Mouse (Mus musculus) hindbrain, embryonic 15.5 days (tissue): Measurements from ENCODE around the gene BC030867. TPM values are rescaled to one million over a fixed set of nuclear protein-coding genes. Genes with fewer than 3 reads are reported as not detected.
A peak's percentile ranks its signal among the peaks of the same experiment; 100 is the strongest.

Experiments used
- ATAC-seq: fragments of 200-750 bp; cut with Nextera tagmentation; 2 replicates; pipeline ENCODE4 v1.8.0; 2017; ENCODE audit warnings: low read depth, moderate number of reproducible peaks, moderate TSS enrichment; ENCODE audit not compliant: low FRiP score
- H3K27ac ChIP-seq: fragments of 300-500 bp; sonication (generic); replicated peaks from 2 replicates; pipeline ENCODE4 v1.5.1; 2015; ENCODE audit warnings: mild to moderate bottlenecking, inconsistent platforms
- H3K27me3 ChIP-seq: fragments of 300-500 bp; sonication (generic); 2 replicates; pipeline ENCODE4 v1.6.1; 2015; ENCODE audit warnings: control low read depth, inconsistent platforms
- H3K36me3 ChIP-seq: fragments of 300-500 bp; sonication (generic); 2 replicates; pipeline ENCODE4 v1.6.1; 2015; ENCODE audit warnings: control low read depth, inconsistent platforms
- H3K4me1 ChIP-seq: fragments of 300-500 bp; sonication (generic); replicated peaks from 2 replicates; pipeline ENCODE4 v1.6.1; 2015; ENCODE audit warnings: control low read depth, inconsistent platforms
- H3K4me2 ChIP-seq: fragments of 300-500 bp; sonication (generic); 2 replicates; pipeline ENCODE4 v1.6.1; 2015; ENCODE audit warnings: moderate library complexity, mild to moderate bottlenecking, inconsistent platforms
- H3K4me3 ChIP-seq: fragments of 300-500 bp; sonication (generic); 2 replicates; pipeline ENCODE4 v1.5.1; 2015; ENCODE audit warnings: mild to moderate bottlenecking, inconsistent platforms
- H3K9ac ChIP-seq: fragments of 300-500 bp; sonication (generic); 2 replicates; pipeline ENCODE4 v1.6.1; 2015; ENCODE audit warnings: inconsistent platforms
- H3K9me3 ChIP-seq: fragments of 300-500 bp; sonication (generic); 2 replicates; pipeline ENCODE4 v1.6.1; 2016; ENCODE audit warnings: control low read depth, inconsistent platforms
- WGBS: fragments of 180-500 bp; shearing (Covaris S2); methylation state at CpG from one replicate; pipeline ENCODE4 v1.1.7; 2015; 5-methylcytosine and 5-hydroxymethylcytosine counted together
- polyA plus RNA-seq: library from polyadenylated mRNA; unstranded; fragments of >200 nt; fragmentation: Nextera tagmentation; extraction: Ambion mirVana; gene quantifications from 2 replicates; pipeline ENCODE4 v1.2.1, GENCODE M21; 2015

The BC030867 gene
- polyA plus RNA-seq = 3.3 and 3.4 TPM in 2 replicates

DNA sequence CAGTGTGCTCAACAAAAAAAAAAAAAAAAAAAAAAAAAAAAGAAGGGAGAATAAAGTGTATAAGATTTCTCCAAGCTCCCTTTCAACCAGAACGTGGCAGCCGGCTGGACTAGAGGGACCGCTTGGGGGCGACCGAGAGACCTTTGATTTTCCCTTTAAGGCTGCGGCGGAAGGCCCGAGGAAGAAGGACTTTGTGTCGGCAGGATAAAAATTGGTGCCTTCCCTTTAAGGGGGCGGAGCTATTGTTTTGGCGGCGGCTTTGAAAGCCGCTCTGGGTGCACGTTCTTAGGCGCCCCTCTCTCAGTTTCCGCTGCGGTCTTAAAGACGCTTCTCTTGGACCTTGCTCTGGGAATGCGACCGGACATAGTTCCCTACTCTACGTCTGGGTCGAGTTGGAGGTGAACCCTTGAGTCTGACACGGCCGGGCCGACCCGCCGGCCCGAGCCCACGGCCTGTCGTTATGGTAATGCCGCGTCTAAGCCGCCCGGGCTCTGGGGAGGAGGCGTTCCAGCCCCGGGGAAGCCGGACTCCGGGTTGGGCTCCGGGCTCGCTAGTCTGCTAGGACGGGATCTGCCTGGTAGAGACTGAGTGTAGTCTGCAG, at the start of gene BC030867:
Gene BC030867, plus strand, starts transcription at position 253 of the 601 bp plus-strand sequence.
- peak; percentile 54; the same call in 1 of the 2 replicates for ATAC-seq
- no peaks in the 10 kb centered on the region for H3K27me3 ChIP-seq
- 0% methylated on average over 41 of the region's 41 CpGs for WGBS
- peaks cover 24% of the 10 kb centered on the region for H3K4me1 ChIP-seq
- peak within 1 kb of the TSS; percentile 86 for H3K4me2 ChIP-seq
- H3K4me3 ChIP-seq = peak within 1 kb of the TSS; percentile 45
- H3K27ac ChIP-seq = no peak within 1 kb of the TSS
- H3K36me3 ChIP-seq = no peaks in the 10 kb centered on the region
- no peaks in the 10 kb centered on the region for H3K9me3 ChIP-seq
- H3K9ac ChIP-seq = peak within 1 kb of the TSS; percentile 32

DNA sequence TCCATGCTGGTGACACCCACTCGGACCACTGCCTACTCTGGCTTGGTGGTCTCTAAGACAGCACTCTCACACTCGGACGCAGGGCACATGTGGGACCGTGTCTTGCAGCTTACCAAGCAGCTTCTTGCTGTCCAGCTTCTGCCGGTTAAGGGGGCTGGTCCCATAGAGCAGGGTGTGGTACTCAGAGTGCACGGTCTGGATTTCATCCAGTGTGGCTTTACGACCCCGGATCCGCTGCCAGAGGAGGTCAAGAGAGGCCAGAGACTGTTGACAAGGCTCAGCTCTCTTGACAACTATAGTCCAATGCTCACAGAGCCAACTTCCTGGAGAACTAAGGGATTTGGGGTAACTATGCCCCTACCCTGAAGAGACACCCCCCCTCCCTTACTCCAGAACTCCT, 48.8 kb upstream of the BC030867 start:
- no peak overlapping the region for H3K9ac ChIP-seq
- no peak overlapping the region for H3K4me3 ChIP-seq
- ATAC-seq = no peak
- H3K4me2 ChIP-seq = no peak overlapping the region
- H3K9me3 ChIP-seq = no peaks in the 10 kb centered on the region
- H3K27me3 ChIP-seq = no peaks in the 10 kb centered on the region
- WGBS = 87% methylated on average over 9 of the region's 9 CpGs
- no peaks in the 10 kb centered on the region for H3K4me1 ChIP-seq
- H3K27ac ChIP-seq = no peak overlapping the region
- H3K36me3 ChIP-seq = peaks cover 73% of the 10 kb centered on the region

DNA sequence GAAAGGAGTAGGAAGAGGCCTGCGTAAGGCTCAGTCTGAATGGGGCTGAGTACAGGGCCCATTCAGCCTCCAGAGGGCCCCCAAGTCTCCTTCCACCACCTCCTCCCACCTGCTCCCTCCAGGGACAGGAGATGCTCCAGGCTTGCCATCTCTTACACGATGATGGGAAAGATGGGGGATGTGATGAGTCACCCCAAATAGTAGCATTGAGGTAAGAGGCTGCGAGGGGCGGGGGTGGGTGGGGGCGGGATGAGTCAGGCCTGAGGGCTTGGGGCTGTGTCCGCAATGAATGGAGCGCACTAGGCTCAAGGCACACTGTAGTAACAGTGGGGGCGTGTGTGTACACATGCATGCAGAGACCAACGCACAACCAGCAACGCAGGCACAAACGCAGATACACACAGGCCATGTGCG, 47.3 kb upstream of the BC030867 start:
- H3K9ac ChIP-seq = no peak overlapping the region
- 76% methylated on average over 12 of the region's 12 CpGs for WGBS
- no peak overlapping the region for H3K27ac ChIP-seq
- no peak overlapping the region for H3K4me2 ChIP-seq
- no peak for ATAC-seq
- H3K4me3 ChIP-seq = no peak overlapping the region
- no peaks in the 10 kb centered on the region for H3K27me3 ChIP-seq
- peaks cover 66% of the 10 kb centered on the region for H3K36me3 ChIP-seq
- no peaks in the 10 kb centered on the region for H3K4me1 ChIP-seq
- no peaks in the 10 kb centered on the region for H3K9me3 ChIP-seq

DNA sequence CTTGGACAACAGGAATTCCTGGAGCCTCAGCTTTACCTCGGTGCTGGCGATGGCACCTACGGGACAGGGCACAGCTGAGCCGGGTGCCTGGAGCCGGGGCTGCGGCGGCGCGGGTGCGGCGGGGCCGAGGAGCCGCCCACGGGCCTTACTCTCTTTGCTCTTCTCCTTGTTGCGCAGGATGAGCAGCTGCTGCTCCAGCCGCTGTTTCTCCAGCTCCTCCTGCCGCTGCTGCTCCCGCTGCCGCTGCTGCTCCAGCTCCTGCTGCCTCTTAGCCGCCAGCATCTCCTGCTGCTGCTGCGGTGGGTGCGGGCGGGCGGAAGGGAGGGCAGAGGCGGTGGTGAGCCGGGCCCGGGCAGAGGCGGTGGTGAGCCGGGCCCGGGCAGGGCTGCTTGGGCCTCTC, 42.2 kb upstream of the BC030867 start:
- Histone ChIP-seq H3K4me3 (no peak overlapping the region), H3K4me2 (no peak overlapping the region), H3K36me3 (peaks cover 31% of the 10 kb centered on the region), H3K9ac (no peak overlapping the region), H3K9me3 (no peaks in the 10 kb centered on the region), H3K27me3 (no peaks in the 10 kb centered on the region), H3K27ac (no peak overlapping the region), H3K4me1 (peaks cover 36% of the 10 kb centered on the region)
- 66% methylated on average over 20 of the region's 30 CpGs for WGBS
- no peak for ATAC-seq

DNA sequence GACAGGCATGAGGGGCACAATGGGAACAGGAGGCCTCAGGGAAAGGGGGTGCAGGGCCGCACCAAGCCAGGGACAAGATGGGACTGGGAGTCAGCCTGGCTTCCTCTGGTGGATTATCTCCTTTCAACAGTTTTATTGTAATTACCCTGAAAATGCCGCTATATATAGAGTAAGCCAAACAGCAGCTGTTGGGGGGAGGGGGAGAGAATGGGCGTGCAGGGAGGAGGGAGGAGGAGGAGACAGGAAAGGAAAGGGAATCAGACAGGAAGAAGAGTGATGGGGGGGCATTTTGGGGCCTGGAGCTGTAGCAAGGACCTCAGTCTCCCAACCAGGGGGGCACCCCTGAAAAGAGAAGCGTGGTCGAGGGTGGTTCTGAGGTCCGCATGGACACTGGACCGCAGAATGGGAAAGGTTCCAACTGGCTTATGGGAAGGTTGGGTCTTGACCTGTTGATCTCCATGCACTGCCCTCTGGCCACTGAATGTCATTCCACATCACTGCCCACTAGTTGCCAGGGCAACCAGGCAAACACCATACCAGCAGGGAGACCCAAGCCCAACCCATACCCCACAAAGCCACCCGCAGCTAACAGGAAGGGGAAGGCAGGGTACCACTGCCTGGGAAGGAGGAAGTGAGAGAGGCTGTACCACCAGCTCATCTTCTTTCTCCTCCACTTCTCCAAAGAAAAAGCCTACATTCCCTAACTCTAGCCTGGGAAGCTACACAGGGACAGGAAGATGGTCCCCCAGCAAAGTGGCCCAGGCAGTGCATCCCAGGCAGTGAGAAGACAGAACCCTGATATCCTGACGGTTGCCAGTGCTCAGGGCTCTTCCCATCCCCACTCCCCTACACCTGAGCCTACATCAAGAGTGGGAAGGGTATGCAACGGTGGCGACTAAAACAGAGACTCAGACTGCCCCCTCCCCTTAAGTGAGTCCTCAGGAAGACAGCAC, 40.6 kb upstream of the BC030867 start:
- no peak for ATAC-seq
- Histone ChIP-seq H3K4me3 (no peak overlapping the region), H3K9me3 (no peaks in the 10 kb centered on the region), H3K4me1 (peaks cover 45% of the 10 kb centered on the region), H3K9ac (no peak overlapping the region), H3K4me2 (no peak overlapping the region), H3K27ac (no peak overlapping the region), H3K36me3 (peaks cover 23% of the 10 kb centered on the region), H3K27me3 (no peaks in the 10 kb centered on the region)
- WGBS = 20% methylated on average over 11 of the region's 11 CpGs

DNA sequence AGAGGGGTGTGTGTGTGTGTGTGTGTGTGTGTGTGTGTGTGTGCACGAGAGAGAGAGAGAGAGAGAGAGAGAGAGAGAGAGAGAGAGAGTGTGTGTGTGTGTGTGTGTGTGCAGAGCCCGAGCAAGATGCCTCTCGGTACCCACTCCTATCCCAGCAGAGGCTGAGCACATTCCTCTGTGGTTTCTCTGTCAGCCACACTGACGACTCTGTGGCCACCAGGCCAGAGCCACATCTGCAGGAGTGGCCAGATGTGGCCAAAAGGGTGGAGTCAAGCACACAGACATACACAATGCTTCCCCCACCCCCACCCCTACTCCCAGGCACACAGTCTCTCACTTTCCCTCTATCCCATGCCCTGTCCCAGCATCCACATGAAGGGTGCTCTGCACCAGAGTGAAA, 39.8 kb upstream of the BC030867 start:
- H3K9me3 ChIP-seq = no peaks in the 10 kb centered on the region
- 32% methylated on average over 4 of the region's 4 CpGs for WGBS
- no peak overlapping the region for H3K27ac ChIP-seq
- H3K4me2 ChIP-seq = no peak overlapping the region
- H3K4me3 ChIP-seq = no peak overlapping the region
- no peaks in the 10 kb centered on the region for H3K27me3 ChIP-seq
- ATAC-seq = peak; percentile 9; the same call in 1 of the 2 replicates
- peaks cover 50% of the 10 kb centered on the region for H3K4me1 ChIP-seq
- H3K36me3 ChIP-seq = peaks cover 19% of the 10 kb centered on the region
- no peak overlapping the region for H3K9ac ChIP-seq

DNA sequence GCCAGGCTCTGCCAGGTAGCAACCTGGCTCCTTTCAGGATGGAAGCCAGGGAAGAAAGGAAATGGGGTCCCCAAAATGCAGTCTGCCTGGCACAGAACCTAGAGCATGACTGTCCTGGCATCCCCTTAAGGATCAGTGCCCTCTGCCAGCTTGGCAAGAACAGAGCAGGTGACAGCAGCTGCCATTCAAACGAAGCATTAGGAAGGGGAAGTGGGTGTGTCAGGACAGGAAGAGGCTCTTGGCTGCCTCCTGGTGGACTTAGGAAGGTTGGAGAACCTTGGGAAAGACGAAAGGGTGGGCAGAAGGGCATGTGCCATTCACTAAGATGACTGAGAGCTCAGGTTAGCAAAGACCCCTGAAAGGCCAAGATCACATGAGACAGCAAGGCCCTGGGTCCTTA, 38.9 kb upstream of the BC030867 start:
- H3K4me2 ChIP-seq = no peak overlapping the region
- no peaks in the 10 kb centered on the region for H3K27me3 ChIP-seq
- H3K4me3 ChIP-seq = no peak overlapping the region
- no peak for ATAC-seq
- no peaks in the 10 kb centered on the region for H3K9me3 ChIP-seq
- 18% methylated on average over 2 of the region's 2 CpGs for WGBS
- no peak overlapping the region for H3K27ac ChIP-seq
- peaks cover 59% of the 10 kb centered on the region for H3K4me1 ChIP-seq
- H3K36me3 ChIP-seq = peaks cover 10% of the 10 kb centered on the region; the same call in 1 of the 2 replicates
- no peak overlapping the region for H3K9ac ChIP-seq

DNA sequence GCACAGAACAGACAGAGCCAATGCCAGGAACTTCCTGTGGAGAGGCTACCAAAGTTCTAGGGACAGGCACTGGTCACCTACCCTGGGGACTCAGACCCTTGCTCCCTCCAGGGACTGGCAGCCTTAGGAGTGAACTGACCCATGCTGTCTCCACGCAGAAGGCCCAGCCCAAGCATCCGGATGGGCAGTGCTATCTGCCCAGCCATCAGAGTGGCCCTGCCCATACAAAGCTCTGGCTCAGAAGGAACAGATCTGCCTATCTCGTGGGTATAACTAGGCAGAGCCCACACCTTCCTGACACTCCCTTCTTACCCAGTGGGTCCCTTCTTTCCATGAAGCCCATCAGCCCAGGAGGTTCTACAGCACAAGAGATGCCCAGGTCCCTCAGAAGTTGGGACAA, 38.5 kb upstream of the BC030867 start:
- H3K27ac ChIP-seq = no peak overlapping the region
- H3K4me3 ChIP-seq = no peak overlapping the region
- peaks cover 64% of the 10 kb centered on the region for H3K4me1 ChIP-seq
- H3K27me3 ChIP-seq = no peaks in the 10 kb centered on the region
- H3K36me3 ChIP-seq = peaks cover 9% of the 10 kb centered on the region; the same call in 1 of the 2 replicates
- no peak for ATAC-seq
- no peak overlapping the region for H3K4me2 ChIP-seq
- H3K9me3 ChIP-seq = no peaks in the 10 kb centered on the region
- H3K9ac ChIP-seq = no peak overlapping the region
- WGBS = 69% methylated on average over 3 of the region's 3 CpGs

DNA sequence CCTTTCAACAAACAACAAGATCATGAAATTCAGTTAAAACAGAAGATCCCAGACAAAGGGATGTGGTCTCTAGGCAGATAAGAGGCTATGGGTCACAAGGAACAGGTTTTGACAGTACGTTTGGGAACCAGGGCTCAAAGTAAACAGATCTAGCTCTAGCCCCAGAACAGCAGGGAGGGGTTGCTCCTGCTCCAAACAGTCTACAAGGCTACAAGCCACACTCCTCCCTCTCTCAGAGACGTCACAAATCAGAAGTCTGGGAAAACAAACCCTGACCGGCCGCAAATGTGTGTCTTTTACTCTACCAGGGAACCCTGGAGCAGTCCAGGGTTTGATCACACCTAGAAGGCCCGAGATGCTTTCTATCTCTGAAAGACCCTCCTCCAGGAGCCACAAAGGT, 37.7 kb upstream of the BC030867 start:
- Histone ChIP-seq H3K9me3 (no peaks in the 10 kb centered on the region), H3K27me3 (no peaks in the 10 kb centered on the region), H3K4me1 (peaks cover 72% of the 10 kb centered on the region), H3K9ac (no peak overlapping the region), H3K36me3 (peaks cover 4% of the 10 kb centered on the region; the same call in 1 of the 2 replicates), H3K4me2 (no peak overlapping the region), H3K4me3 (no peak overlapping the region), H3K27ac (no peak overlapping the region)
- 67% methylated on average over 5 of the region's 5 CpGs for WGBS
- ATAC-seq = no peak

DNA sequence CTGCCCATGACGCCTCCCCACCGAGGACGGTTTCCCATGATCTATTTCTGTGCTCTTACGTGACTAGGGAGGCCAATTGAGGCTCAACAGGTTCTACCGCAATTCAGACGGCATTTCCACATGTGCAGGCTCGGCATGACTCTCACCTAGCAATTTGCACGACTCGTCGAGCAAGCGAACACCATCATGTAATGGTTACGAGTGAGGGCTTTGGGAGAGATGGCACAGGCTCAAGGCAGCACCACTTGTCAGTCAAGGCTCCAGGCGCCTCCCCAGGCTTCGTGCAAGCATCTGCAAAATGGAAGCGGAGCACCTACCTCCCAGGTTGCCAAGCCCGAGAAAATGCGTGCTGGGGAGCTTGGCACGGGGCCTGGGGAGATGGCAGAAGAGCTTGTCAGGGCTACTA, 36.7 kb upstream of the BC030867 start:
- ATAC-seq = no peak
- H3K4me1 ChIP-seq = peaks cover 81% of the 10 kb centered on the region
- WGBS = 51% methylated on average over 18 of the region's 18 CpGs

DNA sequence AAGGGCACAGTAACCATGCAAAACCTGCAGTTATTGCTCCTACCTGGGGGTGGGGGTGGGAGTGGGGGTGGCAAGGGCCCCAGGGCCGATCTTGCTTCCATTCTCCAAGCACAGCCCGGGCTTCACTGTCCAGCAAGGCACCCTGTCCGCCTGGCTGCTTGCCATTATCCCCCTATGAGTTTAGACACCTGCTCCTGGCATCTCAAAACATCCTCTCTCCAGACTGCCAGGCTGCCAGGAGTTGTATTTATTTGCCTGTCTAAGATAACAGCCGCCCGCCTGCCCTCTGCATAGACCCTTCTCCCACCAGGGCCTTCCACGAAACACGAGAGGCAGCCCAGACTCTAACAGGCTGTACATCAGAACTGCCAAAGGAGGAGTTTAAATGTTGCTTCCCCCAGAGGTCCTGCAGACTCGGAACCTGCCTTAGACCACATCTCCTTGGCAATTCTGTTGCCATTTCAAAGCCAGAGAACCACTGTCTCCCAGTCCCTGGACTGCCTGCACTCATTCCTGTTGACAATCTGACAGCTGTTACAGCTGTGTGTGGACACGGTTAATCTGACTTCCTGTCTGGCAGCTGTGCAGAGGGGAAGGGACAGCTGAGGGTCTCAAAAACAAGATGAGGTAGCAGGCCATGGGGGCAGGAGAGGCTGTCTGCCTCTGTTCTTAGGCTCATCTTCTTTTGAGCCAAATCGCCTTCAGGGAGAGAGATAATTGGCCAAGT, 34.1 kb upstream of the BC030867 start:
- WGBS = 37% methylated on average over 10 of the region's 10 CpGs
- peaks cover 86% of the 10 kb centered on the region for H3K4me1 ChIP-seq
- H3K9ac ChIP-seq = no peak overlapping the region
- no peaks in the 10 kb centered on the region for H3K36me3 ChIP-seq
- no peak for ATAC-seq
- no peak overlapping the region for H3K4me2 ChIP-seq
- no peaks in the 10 kb centered on the region for H3K27me3 ChIP-seq
- H3K9me3 ChIP-seq = no peaks in the 10 kb centered on the region
- no peak overlapping the region for H3K27ac ChIP-seq
- H3K4me3 ChIP-seq = no peak overlapping the region

More for the DNA sequence above, 36.7 kb upstream of the BC030867 start:
- Histone ChIP-seq H3K9me3 (no peaks in the 10 kb centered on the region), H3K4me2 (no peak overlapping the region), H3K27me3 (no peaks in the 10 kb centered on the region), H3K4me3 (no peak overlapping the region), H3K36me3 (no peaks in the 10 kb centered on the region), H3K9ac (no peak overlapping the region), H3K27ac (no peak overlapping the region)

DNA sequence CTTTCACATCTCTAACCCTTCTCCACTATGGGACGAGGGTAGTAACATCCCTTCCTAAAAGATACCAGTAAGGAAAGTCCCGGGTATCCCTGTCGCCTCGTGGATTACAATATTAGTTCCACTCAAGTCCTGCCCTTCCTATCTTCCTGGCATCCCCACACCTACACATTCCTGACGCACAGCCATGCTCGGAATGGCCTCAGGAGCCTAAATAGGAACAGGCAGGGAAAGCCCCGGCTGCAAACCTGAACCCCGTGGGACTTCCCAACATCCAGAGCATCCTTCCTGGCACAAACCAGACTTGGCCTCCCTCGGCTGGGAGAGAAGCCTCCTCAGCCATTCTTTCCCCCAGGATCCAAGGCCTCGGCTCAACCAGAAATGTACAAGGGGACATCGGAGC, 33.2 kb upstream of the BC030867 start:
- ATAC-seq = no peak
- H3K4me1 ChIP-seq = peaks cover 85% of the 10 kb centered on the region
- H3K36me3 ChIP-seq = no peaks in the 10 kb centered on the region
- no peak overlapping the region for H3K4me3 ChIP-seq
- 77% methylated on average over 11 of the region's 11 CpGs for WGBS
- no peak overlapping the region for H3K27ac ChIP-seq
- H3K4me2 ChIP-seq = no peak overlapping the region
- no peaks in the 10 kb centered on the region for H3K9me3 ChIP-seq
- H3K27me3 ChIP-seq = no peaks in the 10 kb centered on the region
- no peak overlapping the region for H3K9ac ChIP-seq
